Mouse (Mus musculus) stomach, embryonic 16.5 days (tissue): ENCODE measurements at regions not wholly inside any gene's neighbourhood (a gene's known extent, or its start where the extent isn't known, plus 50 kb on each side); places are given as distances from the start of the nearest gene placed in this dataset.

Experiments
- ATAC-seq: fragments of 200-750 bp; cut with Nextera tagmentation; 2 replicates; pipeline ENCODE4 v1.8.0; 2017; ENCODE audit warnings: moderate number of reproducible peaks, moderate TSS enrichment; ENCODE audit not compliant: insufficient read depth, low FRiP score
- H3K27ac ChIP-seq: fragments of 300-500 bp; sonication (generic); 2 replicates; pipeline ENCODE4 v1.5.1; 2014; ENCODE audit warnings: low read length
- H3K27me3 ChIP-seq: fragments of 300-500 bp; sonication (generic); 2 replicates; pipeline ENCODE4 v1.6.1; 2014; ENCODE audit warnings: low read length, control low read depth, mixed read lengths; ENCODE audit not compliant: control insufficient read depth, insufficient read depth
- H3K36me3 ChIP-seq: fragments of 300-500 bp; sonication (generic); 2 replicates; pipeline ENCODE4 v1.6.1; 2014; ENCODE audit warnings: low read length; ENCODE audit not compliant: control insufficient read depth, insufficient read depth
- H3K4me1 ChIP-seq: fragments of 300-500 bp; sonication (generic); 2 replicates; pipeline ENCODE4 v1.6.1; 2014; ENCODE audit warnings: low read length, control low read depth, mixed read lengths; ENCODE audit not compliant: control insufficient read depth, insufficient read depth
- H3K4me2 ChIP-seq: fragments of 300-500 bp; sonication (generic); 2 replicates; pipeline ENCODE4 v1.6.1; 2014; ENCODE audit warnings: low read depth, low read length, mixed read lengths
- H3K4me3 ChIP-seq: fragments of 300-500 bp; sonication (generic); replicated peaks from 2 replicates; pipeline ENCODE4 v1.5.1; 2014; ENCODE audit warnings: mild to moderate bottlenecking, low read length
- H3K9ac ChIP-seq: fragments of 300-500 bp; sonication (generic); 2 replicates; pipeline ENCODE4 v1.6.1; 2014; ENCODE audit warnings: low read length
- H3K9me3 ChIP-seq: fragments of 300-500 bp; sonication (generic); replicated peaks from 2 replicates; pipeline ENCODE4 v1.6.1; 2016; ENCODE audit warnings: low read length, control low read depth; ENCODE audit not compliant: control insufficient read depth
- WGBS: fragments of 180-500 bp; shearing (Covaris S2); extraction: QIAGEN DNeasy Blood & Tissue Kit; methylation state at CpG from one replicate; pipeline ENCODE4 v1.1.7; 2014; 5-methylcytosine and 5-hydroxymethylcytosine counted together

DNA sequence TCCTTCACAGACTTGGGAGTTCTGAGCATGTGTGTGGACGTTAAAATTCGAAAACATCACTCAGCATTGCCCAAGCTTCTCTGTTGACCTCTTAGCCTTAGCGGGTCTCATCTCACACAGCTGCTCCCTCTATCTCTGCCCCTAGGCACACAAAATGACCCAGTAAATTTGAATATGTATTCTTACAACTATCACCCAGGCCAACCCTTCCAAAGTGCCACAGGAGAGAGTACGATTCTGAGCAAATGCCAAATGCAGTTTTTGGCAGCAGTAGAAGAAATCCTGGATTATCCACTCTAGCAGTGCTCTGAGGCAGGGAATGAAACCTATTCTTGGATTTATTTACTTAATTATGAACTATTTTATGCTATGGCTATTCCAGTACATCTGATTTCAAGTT lies 246.6 kb upstream of the Slc24a5 start:
- Histone ChIP-seq H3K9ac (no peak overlapping the region), H3K4me1 (no peaks in the 10 kb centered on the region), H3K27ac (no peak overlapping the region), H3K4me3 (no peak overlapping the region), H3K27me3 (no peaks in the 10 kb centered on the region), H3K4me2 (no peak overlapping the region), H3K9me3 (no peaks in the 10 kb centered on the region), H3K36me3 (no peaks in the 10 kb centered on the region)
- 82% methylated on average over 4 of the region's 4 CpGs for WGBS
- ATAC-seq: no peak

DNA sequence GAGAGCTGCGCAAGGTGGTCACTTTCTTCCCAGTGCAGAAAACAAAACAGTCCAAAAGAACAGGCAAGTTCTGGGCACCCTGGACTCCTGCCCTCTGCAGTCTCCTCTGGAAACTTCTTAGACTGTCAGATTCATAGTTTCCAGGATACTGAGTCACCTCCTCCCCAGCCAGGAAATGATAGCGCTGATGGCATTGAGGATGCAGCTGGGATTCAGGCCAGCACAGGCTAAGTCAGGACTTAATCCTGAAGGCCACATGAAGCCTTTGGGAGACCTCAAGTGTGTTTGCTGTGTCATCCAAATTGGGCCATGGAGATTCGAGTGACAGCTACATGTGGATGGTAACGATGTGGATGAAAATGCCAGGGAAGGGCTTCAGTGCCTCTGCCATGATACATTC lies 219.1 kb upstream of the Slc24a5 start:
- Histone ChIP-seq H3K27ac (no peak overlapping the region), H3K4me3 (no peak overlapping the region), H3K9me3 (no peaks in the 10 kb centered on the region; the same call in 1 of the 2 replicates), H3K36me3 (no peaks in the 10 kb centered on the region), H3K9ac (no peak overlapping the region), H3K4me1 (no peaks in the 10 kb centered on the region), H3K4me2 (no peak overlapping the region), H3K27me3 (no peaks in the 10 kb centered on the region)
- ATAC-seq: no peak
- 86% methylated on average over 4 of the region's 4 CpGs for WGBS

DNA sequence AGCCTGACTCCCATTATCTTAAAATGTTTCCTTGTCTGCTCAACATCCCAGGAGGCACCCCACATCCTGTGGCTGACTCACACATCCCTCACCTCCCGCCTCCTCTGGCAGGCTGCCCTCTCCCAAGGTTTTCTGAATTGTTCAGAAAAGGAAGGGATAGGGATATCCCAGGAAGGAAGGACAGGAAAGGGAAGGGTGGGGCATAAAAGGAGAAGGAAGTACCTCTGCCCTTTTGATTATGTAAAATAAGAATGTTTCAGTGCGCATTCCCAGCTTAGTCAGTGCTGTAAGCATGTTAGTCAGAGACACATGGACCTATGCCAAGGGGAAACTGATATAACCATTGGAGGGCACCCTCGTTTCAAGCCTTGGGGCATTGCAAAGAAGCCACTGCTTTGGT lies 209.4 kb upstream of the Slc24a5 start:
- WGBS: 60% methylated on average over 3 of the region's 3 CpGs
- H3K27me3 ChIP-seq: no peaks in the 10 kb centered on the region
- H3K4me1 ChIP-seq: no peaks in the 10 kb centered on the region
- no peak overlapping the region for H3K9ac ChIP-seq
- H3K9me3 ChIP-seq: no peaks in the 10 kb centered on the region; the same call in 1 of the 2 replicates
- H3K4me2 ChIP-seq: no peak overlapping the region
- peak; percentile 58; the same call in 1 of the 2 replicates for ATAC-seq
- no peak overlapping the region for H3K4me3 ChIP-seq
- no peak overlapping the region for H3K27ac ChIP-seq
- H3K36me3 ChIP-seq: no peaks in the 10 kb centered on the region

DNA sequence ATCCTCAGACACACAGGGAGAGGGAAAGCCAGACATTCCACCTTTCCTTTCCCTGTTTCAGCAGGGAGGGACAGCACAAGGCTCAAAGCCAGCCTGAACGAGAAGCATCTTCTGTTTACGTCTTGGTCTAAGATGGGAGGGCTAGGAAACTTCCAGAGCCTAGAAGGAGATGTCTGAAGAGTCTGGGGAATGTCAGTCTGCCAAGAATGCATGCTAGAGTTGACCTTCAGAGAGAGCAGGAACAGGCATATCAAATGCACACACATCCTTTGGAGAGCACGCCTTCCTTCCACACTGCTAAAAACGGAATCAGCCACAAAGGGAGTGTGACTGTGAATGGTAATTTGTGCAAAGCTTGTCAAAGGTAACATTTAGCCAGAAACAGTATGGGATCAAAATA lies 179.7 kb upstream of the Slc24a5 start:
- Histone ChIP-seq H3K27ac (peak overlapping the region; percentile 60; the same call in 1 of the 2 replicates), H3K4me3 (no peak overlapping the region), H3K36me3 (no peaks in the 10 kb centered on the region), H3K4me1 (peaks cover 7% of the 10 kb centered on the region; the same call in 1 of the 2 replicates), H3K27me3 (no peaks in the 10 kb centered on the region), H3K9me3 (no peaks in the 10 kb centered on the region), H3K9ac (no peak overlapping the region), H3K4me2 (no peak overlapping the region)
- ATAC-seq: no peak
- WGBS: 20% methylated on average over 4 of the region's 4 CpGs

DNA sequence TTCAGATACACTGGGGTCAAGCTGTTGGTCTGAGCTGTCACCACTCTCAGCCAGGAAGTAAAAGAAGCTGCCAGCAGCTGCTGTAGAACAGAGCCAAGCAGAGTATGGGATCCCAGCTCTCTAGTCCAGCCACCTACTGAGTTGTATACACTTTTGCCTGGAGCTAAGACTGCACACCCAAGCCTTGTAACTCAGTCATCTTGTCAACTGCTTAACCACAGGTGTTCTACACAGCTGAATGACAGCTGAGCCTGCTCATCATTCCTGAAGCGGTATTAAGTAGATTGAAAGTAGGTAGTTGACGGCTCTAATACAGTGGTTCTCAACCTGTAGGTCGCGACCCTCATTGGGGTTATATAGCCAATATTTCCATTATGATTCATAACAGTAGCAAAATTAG lies 172.9 kb upstream of the Slc24a5 start:
- no peaks in the 10 kb centered on the region for H3K4me1 ChIP-seq
- H3K4me2 ChIP-seq: no peak overlapping the region
- H3K27ac ChIP-seq: no peak overlapping the region
- H3K9me3 ChIP-seq: no peaks in the 10 kb centered on the region
- H3K9ac ChIP-seq: no peak overlapping the region
- H3K36me3 ChIP-seq: no peaks in the 10 kb centered on the region
- ATAC-seq: no peak
- no peaks in the 10 kb centered on the region for H3K27me3 ChIP-seq
- no peak overlapping the region for H3K4me3 ChIP-seq
- whole genome bisulfite sequencing: 91% methylated on average over 4 of the region's 4 CpGs

DNA sequence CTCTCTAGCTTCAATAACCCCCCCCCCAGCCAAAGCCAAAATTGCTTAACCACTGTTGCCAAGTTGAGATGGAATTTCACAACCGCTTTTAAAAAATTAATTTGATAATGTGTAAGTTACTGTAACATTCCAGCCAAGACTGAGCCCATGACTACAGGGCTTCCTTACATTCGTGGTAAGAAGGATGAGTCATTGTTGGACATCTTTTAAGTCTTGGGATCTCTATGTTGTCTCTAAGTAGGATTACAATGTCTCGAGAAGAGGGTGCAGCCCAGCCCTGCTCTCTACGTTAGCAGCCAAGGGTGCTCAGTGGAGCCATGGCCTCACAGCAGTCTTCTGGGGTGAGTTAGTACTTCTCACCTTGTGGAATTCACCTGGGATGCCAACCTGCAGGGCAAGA lies 164.4 kb upstream of the Slc24a5 start:
- 60% methylated on average over 4 of the region's 4 CpGs for whole genome bisulfite sequencing
- Histone ChIP-seq H3K27me3 (no peaks in the 10 kb centered on the region), H3K4me1 (no peaks in the 10 kb centered on the region), H3K4me3 (no peak overlapping the region), H3K4me2 (no peak overlapping the region), H3K9ac (no peak overlapping the region), H3K27ac (no peak overlapping the region), H3K36me3 (no peaks in the 10 kb centered on the region), H3K9me3 (no peaks in the 10 kb centered on the region)
- no peak for ATAC-seq

DNA sequence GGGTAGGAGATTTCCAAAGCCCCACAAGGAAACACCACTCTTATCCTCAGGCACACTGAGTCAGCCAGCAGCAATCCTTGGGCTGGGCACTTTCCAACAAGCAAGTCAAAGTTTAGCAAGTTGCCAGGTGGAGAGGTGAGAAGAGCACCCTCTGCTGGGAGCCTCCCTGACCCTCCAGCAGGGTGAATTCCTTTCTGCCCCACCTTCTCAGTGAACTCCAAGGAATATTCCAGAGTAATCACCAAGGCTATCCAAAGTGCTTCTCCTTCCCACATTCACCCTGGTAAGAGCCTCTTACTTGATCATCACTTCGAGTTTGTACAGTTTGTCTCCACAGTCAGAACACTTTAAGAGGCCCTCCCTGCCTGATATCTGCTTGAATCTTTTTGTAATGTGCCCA lies 162.8 kb upstream of the Slc24a5 start:
- no peaks in the 10 kb centered on the region for H3K9me3 ChIP-seq
- no peak overlapping the region for H3K27ac ChIP-seq
- H3K4me1 ChIP-seq: no peaks in the 10 kb centered on the region
- H3K36me3 ChIP-seq: no peaks in the 10 kb centered on the region
- no peak overlapping the region for H3K4me2 ChIP-seq
- no peak overlapping the region for H3K9ac ChIP-seq
- WGBS: 81% methylated on average over 1 of the region's 1 CpGs
- no peaks in the 10 kb centered on the region for H3K27me3 ChIP-seq
- ATAC-seq: no peak
- H3K4me3 ChIP-seq: no peak overlapping the region

DNA sequence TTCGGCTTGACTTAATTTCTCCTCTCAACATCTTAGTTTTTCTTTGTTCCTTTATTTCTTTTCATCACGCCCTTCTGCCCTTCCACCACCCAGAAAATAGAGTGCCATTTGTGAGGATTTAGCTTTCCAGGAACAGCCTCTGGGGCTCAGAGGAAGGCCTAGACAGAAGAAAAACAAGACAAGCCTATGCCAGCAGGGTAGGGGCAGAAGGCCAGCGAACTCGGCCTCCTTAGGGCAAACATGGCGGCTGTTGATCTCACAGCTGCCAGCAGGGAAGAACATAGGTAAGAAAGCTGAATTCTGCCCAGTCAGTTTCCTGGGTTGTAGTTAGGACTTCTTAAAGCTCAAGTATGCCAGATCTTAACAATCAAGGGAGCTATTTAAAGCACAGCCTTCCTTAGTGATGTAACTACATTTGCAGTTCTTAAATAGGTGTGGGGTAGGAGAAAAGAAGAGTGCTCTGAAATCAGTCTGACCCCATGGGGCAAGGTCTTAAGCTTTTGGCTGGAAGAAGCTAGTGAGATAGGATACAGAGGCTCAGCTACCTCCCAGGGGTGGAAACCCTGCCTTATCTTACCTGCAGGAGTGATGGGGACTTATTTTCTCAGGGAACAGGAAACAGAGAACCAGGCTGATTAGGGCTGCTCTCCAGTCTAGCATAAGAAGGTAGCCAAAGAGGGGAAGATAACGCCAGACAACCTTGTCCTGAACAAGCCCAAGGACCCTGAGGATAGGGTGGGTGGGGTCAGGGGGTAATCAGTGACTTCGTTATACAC lies 148.8 kb upstream of the Slc24a5 start:
- WGBS: 78% methylated on average over 7 of the region's 7 CpGs
- Histone ChIP-seq H3K9me3 (no peaks in the 10 kb centered on the region), H3K4me2 (no peak overlapping the region), H3K9ac (no peak overlapping the region), H3K4me3 (no peak overlapping the region), H3K27ac (no peak overlapping the region), H3K36me3 (no peaks in the 10 kb centered on the region), H3K4me1 (no peaks in the 10 kb centered on the region), H3K27me3 (no peaks in the 10 kb centered on the region)
- no peak for ATAC-seq

DNA sequence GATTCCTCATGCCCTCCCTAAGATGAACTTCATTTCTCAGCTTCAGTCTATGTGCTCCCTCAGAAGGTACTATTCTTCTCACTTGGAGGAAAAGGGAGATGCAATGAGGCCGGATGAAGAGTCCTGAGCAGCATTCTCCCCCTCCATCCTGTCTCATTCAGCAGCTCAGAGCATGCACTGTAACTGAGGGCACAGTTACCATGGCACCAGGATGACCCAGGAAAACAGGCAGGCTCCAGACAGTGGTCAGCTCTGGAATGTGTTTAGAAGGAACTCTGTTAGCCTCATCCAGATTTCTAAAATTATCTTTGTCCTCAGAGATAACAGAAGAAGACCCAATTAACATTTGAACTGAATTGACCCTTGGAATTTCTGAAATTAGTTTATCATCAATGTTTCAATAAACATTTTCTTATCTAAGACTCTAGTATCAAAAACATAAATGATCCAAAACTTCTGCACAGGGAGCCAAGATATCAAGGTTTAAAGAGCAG lies 148.1 kb upstream of the Slc24a5 start:
- no peak overlapping the region for H3K4me3 ChIP-seq
- no peak overlapping the region for H3K9ac ChIP-seq
- no peaks in the 10 kb centered on the region for H3K9me3 ChIP-seq
- H3K27ac ChIP-seq: no peak overlapping the region
- H3K4me1 ChIP-seq: no peaks in the 10 kb centered on the region
- H3K4me2 ChIP-seq: no peak overlapping the region
- no peak for ATAC-seq
- H3K27me3 ChIP-seq: no peaks in the 10 kb centered on the region
- WGBS: 35% methylated on average over 1 of the region's 1 CpGs
- H3K36me3 ChIP-seq: no peaks in the 10 kb centered on the region
